ENCODE assay signal across 27 mouse cellular contexts in the genomic region with DNA sequence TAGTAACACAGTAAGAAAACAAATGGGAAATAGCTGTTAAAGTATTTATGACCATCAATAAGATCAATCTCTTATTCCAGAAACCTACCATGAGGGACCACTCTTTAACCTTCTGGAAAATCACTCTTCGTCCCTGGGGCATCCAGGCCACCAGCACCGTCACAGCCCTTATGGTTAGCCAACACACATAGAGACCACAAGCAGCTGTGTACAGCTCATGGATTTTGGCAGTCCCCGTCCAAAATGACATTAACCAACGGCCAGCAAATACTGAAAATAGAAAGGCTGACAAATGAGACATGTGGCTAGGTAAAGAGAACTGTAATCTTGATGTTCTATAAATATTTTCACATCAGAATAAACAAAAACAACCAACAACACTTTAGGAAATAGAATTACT. TPM values are rescaled to one million over a fixed set of nuclear protein-coding genes. Genes with fewer than 3 reads are reported as not detected.
"Had no signal": no experiment of that assay in that cellular context is flagged by ENCODE, and none has a peak within 500 bp of the region (broad histone marks: within the 10 kb centered on the region; RNA-seq: fewer than 3 reads in every experiment).

No protein-coding gene starts in this region.

- H3K4me3 ChIP-seq: heart, adult 2 months; heart, embryonic 13.5 days; heart, embryonic 15.5 days; hindbrain, embryonic 13.5 days; hindbrain, embryonic 15.5 days; kidney, embryonic 15.5 days; limb, embryonic 13.5 days; limb, embryonic 15.5 days; liver, embryonic 12.5 days had no signal

- H3K4me2 ChIP-seq: heart, embryonic 11.5 days; heart, embryonic 13.5 days; heart, embryonic 15.5 days; hindbrain, embryonic 13.5 days; hindbrain, embryonic 15.5 days; kidney, embryonic 15.5 days; limb, embryonic 13.5 days; limb, embryonic 15.5 days; liver, embryonic 12.5 days had no signal

- DNase-seq: gastrocnemius, postnatal 10 days; gastrocnemius, postnatal 36 days; heart, adult 11 months; heart, adult 2 months; heart, postnatal 14 days; heart, postnatal 36 days; kidney, adult 11 months; kidney, adult 2 months; kidney, adult 9 months; kidney, postnatal 14 days; kidney, postnatal 36 days; layer of hippocampus, adult 9-11 months; layer of hippocampus, postnatal 36 days; left cerebral cortex, postnatal 4 days had no signal

- H3K27me3 ChIP-seq: heart, embryonic 13.5 days; heart, embryonic 15.5 days; hindbrain, embryonic 13.5 days; hindbrain, embryonic 15.5 days; kidney, embryonic 15.5 days; limb, embryonic 13.5 days; limb, embryonic 15.5 days; liver, embryonic 12.5 days had no signal

- H3K9ac ChIP-seq: heart, embryonic 13.5 days; heart, embryonic 15.5 days; hindbrain, embryonic 13.5 days; hindbrain, embryonic 15.5 days; kidney, embryonic 15.5 days; limb, embryonic 13.5 days; limb, embryonic 15.5 days; liver, embryonic 12.5 days had no signal

- ATAC-seq: hindbrain, postnatal 0 days; intestine, embryonic 16.5 days; liver, embryonic 12.5 days had no signal

- H3K27ac ChIP-seq: heart, adult 2 months; heart, embryonic 13.5 days; heart, embryonic 15.5 days; hindbrain, embryonic 13.5 days; hindbrain, embryonic 15.5 days; hindbrain, postnatal 0 days; kidney, embryonic 15.5 days; kidney, postnatal 0 days; limb, embryonic 13.5 days; limb, embryonic 15.5 days; liver, embryonic 12.5 days had no signal

- H3K9me3 ChIP-seq: heart, embryonic 13.5 days; heart, embryonic 15.5 days; hindbrain, embryonic 13.5 days; hindbrain, embryonic 15.5 days; kidney, embryonic 15.5 days; limb, embryonic 13.5 days; limb, embryonic 15.5 days; liver, embryonic 12.5 days had no signal

- H3K4me1 ChIP-seq: heart, embryonic 13.5 days; hindbrain, embryonic 13.5 days; hindbrain, embryonic 15.5 days; limb, embryonic 13.5 days; limb, embryonic 15.5 days; liver, embryonic 12.5 days had no signal

RNA-seq across cellular contexts. Expression of gene Ropn1l, which starts 18.0 kb away (rescaled TPM):
- total RNA-seq: heart, adult 2 months; heart, postnatal 36 days; hematopoietic stem cell, adult 5-6 weeks had no signal
